Mouse (Mus musculus) urinary bladder, postnatal 4 days (tissue): Measurements from ENCODE around the gene Faim.

Experiments used
- DNase-seq, 2 experiments: peaks; one replicate each; pipeline ENCODE4 v3.0.0; 2021 to 2022; ENCODE audit warnings: low spot score in 2 of 2

Faim gene

GRCm38 (mm10) chr9:98985800-98986475 is at the start of gene Faim:
TSS of gene Faim (plus strand) at chr9:98986373.
- peak; percentile 99 to 100 for DNase-seq

- DNase-seq: no peak
These were observed 46.9 kb upstream of the Faim start for GRCm38 (mm10) chr9:98939290-98939689.

DNA sequence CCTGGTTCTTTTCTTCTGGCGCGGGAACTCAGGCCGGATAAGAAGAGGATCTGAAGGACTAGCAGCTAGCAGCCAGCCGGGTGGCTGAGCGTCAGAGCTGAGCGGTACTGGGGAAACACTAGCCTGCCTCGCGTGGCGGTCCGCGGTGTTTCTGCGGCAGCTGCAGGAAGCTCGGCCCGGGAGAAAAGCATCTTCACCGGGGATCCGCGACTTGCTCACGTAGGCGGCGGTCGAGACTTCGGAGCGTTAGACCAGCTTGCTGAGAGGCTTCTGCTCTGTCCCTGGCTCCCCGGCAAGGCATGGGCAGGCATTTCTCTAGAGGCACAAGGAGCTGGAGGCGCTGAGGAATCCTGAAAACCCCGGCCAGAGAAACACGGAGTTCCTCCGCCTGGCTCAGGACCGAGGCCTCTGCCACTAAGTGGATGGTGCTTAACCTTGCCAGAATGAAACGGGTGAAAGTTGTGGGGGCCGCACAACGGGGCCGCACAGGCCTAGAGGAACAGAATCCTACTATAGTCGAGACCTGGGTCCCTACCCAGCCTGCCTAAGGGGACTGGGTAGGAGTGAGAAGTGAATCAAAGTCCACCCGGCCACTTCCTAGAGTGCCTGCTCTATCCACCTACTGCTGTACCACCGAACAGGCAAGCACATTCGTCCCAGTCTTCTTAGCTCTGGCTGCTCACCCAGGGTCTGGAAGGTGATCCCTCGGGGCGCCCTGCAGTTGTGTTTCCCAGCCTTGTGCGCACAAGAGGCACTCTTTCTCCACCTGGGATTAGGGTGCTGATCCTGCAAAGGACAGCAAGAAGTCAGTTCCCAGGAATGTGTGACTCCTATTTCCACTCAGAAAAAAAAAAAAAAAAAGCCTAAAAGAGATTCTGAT is 33.8 kb upstream of the Faim start:
- DNase-seq: no peak

GRCm38 (mm10) chr9:98953291-98953690 is 32.9 kb upstream of the Faim start:
- no peak for DNase-seq

DNA sequence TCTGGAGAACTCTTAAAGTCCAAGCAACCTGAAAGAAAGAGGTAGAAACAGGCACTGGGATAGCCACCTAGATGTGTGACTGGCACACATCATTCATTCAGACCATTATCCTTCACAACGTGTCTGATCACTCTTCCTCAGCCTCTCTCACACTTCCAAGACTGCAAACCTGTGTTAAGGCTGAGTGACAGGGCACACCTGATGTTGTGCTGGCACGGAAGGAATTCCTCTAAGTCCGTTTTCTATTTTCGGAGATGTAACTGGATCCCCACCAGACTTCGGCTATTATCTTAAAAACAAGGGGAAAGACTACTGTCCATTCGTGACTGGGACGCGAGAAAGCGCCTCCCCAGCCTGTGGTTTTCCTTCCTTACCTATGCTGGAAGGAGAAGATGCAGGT is 32.3 kb upstream of the Faim start:
- no peak for DNase-seq

DNA sequence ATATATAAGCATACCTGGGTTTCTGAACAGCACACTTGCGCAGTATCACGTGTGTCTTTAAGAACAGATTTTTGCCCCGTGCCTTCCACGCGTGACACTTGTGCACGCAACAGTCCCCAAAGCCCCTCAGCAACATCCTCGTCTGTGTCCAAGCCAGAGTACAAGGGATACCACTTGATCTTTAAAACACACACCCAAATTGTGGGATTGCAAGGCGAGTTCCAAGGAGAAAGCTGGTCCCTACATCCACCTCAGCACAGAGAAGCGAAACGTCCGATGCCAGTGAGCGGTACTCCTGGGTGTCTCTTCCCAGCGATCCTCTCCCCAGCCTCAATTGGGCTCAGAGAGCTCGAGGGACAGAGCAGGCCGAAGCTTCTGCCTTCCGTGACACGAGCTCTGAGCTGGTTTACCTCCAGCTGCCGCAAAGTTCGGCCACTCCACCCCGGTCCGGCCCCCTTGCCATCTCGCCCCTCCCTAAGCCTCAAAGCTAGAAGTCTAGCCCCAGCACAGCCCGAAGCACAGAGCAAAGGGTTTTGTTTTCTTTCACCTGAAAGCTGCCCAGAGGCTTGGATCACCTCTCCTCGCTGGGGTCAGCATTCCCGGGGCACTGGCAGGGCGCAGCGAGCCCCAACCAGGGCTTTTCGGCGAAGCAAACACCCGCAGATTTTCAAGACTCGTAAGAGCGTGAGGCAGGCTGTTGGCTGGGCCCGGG is 31.6 kb upstream of the Faim start:
- DNase-seq: no peak

- peak in 1 of 2 experiments; percentile 26 for DNase-seq
These were observed 31.0 kb upstream of the Faim start, which contains the start of gene Foxl2 for GRCm38 (mm10) chr9:98955103-98955715. TSS of gene Foxl2 (plus strand) at chr9:98955288.

GRCm38 (mm10) chr9:98955716-98956224 is 30.4 kb upstream of the Faim start:
- DNase-seq: no peak

DNA sequence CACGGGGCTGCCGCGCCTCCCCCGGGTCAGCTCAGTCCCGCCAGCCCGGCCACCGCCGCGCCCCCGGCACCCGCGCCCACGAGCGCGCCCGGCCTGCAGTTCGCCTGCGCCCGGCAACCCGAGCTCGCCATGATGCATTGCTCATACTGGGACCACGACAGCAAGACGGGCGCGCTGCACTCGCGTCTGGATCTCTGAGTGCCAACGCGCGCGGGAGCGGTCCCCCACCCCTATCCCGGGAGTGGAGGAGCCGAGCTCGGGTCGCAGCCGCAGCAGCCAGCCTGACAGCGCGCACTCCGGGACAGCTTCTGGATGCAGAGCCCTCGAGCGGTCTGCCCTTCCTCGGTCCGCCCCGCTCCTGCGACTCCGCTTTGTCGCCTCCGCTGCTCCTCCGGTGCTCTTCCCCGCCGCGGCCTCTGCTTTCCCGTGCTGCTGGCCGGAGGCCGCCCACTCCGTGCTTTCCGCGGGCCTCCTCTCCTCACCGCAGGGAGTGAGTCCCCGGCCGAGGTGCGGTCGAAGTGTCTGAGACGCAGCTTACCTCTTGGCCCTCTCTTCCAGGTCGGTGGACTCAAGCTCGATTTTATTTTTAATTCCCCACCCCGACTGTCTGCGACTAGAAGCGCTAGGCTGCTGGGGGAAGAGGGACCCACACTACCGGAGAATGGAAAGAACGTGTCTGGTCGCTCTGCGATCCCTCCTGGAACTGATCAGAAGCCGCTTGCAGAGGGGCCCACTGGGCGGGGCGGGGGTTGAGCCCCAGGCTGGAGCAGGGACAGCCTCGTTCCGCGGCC is 29.4 kb upstream of the Faim start:
- no peak for DNase-seq

DNA sequence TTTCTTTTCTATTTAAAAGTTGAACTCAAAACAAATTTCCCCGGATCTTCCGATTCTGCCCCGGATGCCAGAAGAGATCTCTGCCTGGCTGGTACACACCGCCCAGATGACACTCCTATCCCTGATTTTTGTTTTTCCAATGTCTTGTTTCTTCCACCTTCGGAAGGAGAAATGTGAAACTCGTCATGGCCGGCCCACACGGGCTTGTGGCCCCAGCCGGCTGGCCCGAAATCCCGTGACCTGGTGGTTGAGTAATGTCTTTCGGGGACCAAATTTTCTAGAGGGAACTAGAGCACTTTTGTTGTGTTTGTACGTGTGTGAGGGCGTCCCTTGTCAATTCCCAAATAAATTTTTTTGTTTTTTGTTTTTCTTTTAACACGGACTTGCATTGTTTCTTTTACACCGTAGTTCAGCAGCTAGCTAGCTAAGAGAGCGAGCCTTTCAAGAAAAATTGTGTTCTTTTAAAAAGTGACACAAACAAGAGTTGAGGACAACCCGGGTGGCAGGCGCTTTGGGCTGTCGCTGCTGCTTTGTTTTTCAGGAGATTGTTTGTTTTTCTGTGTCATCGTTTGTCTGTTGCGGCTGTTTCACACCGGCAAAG is 28.3 kb upstream of the Faim start:
- no peak for DNase-seq

- DNase-seq: no peak
These were observed 27.5 kb upstream of the Faim start for GRCm38 (mm10) chr9:98958628-98959027.

DNA sequence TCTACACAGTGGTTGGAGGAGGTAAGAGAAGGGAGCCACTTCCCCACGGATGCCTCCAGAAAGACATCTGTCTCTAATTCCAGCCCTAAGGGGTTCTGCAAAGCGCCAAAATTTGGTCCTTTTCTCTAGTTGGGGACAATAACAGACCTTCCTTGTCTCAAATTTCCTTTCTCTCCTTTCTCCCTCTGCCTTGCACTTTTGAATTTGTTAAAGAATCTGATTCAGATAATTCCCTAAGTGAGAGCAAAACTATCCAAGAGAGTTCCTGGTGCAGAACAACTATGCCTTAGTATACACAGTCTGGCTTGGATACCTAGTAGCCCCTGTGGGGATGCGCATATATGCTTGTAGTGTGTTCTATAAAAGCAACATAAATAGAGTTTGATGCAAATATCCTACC is 26.3 kb upstream of the Faim start:
- DNase-seq: no peak

DNA sequence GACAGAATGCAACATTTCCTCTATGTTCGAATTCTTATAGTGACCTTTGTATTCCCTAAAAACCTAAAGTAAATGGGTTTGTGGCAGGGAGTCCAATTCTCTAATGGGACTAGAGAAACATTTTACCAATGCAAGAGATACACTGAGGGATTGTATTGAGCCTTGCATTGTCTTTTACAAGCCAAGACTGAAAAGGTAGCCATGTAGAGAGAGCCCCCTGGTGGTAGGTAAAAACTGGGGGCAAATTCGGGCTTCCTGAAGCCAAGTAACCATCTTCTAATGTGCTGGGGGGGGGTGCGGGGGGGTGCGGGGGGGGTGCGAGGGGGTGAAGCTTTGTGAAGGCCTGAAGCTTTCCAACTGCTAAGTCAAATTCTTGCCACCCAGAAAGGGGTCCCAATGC is 25.8 kb upstream of the Faim start:
- DNase-seq: no peak

DNA sequence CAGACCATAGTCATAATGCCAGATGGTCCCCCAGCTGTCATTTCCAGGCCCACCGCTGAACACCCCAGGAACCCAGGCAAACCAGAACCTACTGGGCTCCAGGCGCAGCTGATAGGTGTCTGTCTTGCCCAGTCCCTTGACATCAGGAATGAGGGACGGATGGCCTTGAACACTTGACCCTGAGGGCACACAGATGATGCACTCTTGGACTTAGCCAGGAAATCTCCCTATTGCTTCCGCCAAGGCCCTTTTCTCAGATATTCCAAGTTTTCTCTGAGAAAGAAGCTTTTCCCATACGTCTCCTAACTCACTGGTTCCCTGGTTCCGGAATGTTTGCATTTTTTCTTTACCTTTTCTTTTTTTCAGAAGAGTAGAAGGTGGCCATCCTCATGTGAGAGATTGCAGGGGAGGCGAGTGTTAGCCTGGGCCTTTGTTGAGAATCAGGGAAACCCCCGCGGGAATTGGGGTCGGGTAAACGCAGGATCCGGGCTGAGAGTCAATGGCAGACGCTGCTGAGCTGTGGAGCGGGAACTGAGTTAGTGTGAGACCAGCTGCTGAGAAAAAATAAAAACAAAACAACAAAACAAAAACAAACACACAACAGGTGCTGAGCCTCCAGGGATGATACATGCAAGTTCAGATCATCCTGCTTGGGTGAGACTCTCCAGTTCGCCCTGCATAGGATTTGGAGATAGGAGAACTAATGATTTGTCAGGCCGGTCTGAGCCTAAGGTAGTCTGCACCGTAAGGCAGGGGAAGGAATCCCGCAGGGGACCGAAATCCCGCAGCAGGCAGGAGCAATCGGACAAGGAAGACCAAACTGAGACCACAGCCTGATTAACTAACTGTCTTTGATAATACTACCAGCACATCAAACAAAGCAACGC is 24.3 kb upstream of the Faim start:
- DNase-seq: no peak

- no peak for DNase-seq
These were observed 23.6 kb upstream of the Faim start for GRCm38 (mm10) chr9:98962478-98963142.

DNA sequence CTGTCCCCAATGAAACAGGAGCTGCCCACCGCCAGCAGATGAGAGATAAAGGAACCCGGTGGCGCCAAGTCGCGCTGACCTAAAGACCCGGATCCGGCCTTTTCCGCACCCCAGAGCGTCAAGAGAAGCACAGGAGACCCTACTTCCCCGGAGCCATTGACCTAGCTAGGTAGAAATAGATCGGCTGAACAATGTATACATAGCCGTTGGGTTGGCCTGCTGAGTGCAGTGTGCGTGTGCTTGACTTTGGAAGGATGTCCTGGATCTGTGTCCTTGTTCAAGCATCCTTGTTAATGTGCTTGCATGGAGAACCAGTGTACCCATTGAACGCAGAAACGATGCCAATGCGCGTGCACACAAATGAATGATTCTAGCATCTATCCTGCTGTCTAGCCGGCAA is 22.5 kb upstream of the Faim start:
- no peak for DNase-seq

DNA sequence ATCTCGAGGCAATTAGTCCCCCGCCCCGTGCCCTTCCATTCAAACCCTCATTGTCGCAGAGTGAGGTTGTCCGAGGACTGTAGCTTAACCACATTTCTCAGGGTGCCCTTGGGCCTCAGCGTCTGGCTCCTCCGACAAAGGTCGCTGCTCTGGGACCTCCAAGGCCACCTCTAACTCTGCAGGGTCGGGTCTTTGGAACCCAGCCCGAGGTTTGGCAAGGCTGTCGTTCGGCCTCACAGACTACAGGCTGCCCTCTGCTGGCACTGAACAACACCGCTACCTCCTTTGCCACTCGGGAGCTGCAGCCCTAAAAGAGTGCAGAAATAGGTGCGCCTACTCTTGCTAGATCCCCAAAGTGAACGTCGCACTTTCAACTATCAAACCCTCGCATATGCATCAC is 21.1 kb upstream of the Faim start:
- DNase-seq: peak in 1 of 2 experiments; percentile 33

DNA sequence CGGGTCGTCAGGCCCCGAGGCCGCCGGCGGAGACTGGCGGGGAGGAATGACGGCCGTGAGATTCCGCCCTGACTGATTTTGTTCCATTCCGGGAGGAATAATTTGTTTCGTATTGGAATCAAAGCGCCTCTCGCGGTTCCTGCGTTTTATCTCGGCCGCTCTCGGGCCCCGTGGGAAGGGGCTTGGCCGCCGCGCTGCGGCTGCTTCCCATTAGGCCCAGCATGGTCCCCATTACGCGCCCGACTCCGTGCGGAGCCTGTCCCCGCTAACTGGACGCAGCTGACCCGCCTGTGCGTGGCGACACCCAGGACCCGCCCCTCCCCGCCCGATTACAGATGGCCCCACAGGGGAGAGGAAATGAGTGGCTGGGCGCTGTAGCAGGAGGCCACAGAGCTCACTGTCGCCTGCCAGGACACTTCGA is 13.1 kb upstream of the Faim start:
- DNase-seq: no peak

DNA sequence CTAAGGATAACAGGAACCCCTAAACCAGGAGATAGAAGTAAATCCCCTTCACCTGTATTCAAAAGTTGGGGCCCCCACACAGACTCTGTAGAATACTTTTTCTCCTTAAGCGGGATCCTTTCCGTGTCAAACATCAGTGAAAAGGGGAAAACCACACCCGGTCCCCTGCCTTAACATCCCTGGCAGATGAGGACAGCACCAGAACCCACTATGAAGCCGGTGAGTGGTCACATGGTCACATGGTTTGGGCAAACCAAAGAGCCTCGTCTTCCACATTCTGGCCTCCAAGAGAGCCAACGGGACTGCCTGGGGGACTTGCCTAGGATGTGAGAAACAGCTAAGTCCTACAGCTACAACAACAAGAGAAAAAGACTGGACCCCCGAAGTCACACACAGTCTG is 12.6 kb upstream of the Faim start:
- no peak for DNase-seq
